Mouse (Mus musculus) frontal cortex, postnatal 10 days (tissue): ENCODE data around the gene Dlx6.

ENCODE experiments used
- DNase-seq, 2 experiments: peaks; one replicate each; pipeline ENCODE4 v3.0.0; 2022; ENCODE audit warnings: low spot score in 2 of 2, mixed read lengths in 1 of 2

Dlx6 gene

GRCm38 (mm10) chr6:6859950-6860410 lies 3.2 kb upstream of the Dlx6 start:
- DNase-seq, result no peak

- no peak for DNase-seq
Observed at GRCm38 (mm10) chr6:6860411-6861085, 2.6 kb upstream of the Dlx6 start.

GRCm38 (mm10) chr6:6861086-6861797 lies 1.9 kb upstream of the Dlx6 start:
- DNase-seq, result no peak

GRCm38 (mm10) chr6:6861798-6862428 lies 1.2 kb upstream of the Dlx6 start:
- no peak for DNase-seq

GRCm38 (mm10) chr6:6862611-6863010 lies 523 bp upstream of the Dlx6 start:
- DNase-seq, result peak; percentile 56 to 76

GRCm38 (mm10) chr6:6863955-6864354 lies 821 bp downstream of the Dlx6 start:
- DNase-seq, result no peak

GRCm38 (mm10) chr6:6864441-6865440 lies 1.6 kb downstream of the Dlx6 start:
- DNase-seq, result no peak

GRCm38 (mm10) chr6:6867031-6867430 lies 3.9 kb downstream of the Dlx6 start:
- DNase-seq, result no peak

GRCm38 (mm10) chr6:6869041-6869685 lies 6.0 kb downstream of the Dlx6 start:
- DNase-seq, result no peak

GRCm38 (mm10) chr6:6869961-6870800 lies 7.0 kb downstream of the Dlx6 start:
- no peak for DNase-seq

GRCm38 (mm10) chr6:6870876-6871420 lies 7.8 kb downstream of the Dlx6 start:
- DNase-seq, result no peak

GRCm38 (mm10) chr6:6871692-6872091 lies 8.6 kb downstream of the Dlx6 start:
- DNase-seq, result no peak

GRCm38 (mm10) chr6:6872873-6873272 lies 9.7 kb downstream of the Dlx6 start:
- no peak for DNase-seq

- DNase-seq, result no peak
Observed at GRCm38 (mm10) chr6:6873476-6874072, 10.4 kb downstream of the Dlx6 start.

- no peak for DNase-seq
Observed at GRCm38 (mm10) chr6:6874073-6874771, 11.1 kb downstream of the Dlx6 start.

GRCm38 (mm10) chr6:6875136-6875535 lies 12.0 kb downstream of the Dlx6 start:
- DNase-seq, result no peak

GRCm38 (mm10) chr6:6875676-6876075 lies 12.5 kb downstream of the Dlx6 start:
- DNase-seq, result no peak

GRCm38 (mm10) chr6:6876231-6876630 lies 13.1 kb downstream of the Dlx6 start:
- no peak for DNase-seq

- no peak for DNase-seq
Observed at GRCm38 (mm10) chr6:6876731-6877130, 13.6 kb downstream of the Dlx6 start.
